Comparison of ENCODE assay signal across 8 mouse cellular contexts in genomic region chr3:106685381-106685780, GRCm38 (mm10). TPM values are rescaled to one million over a fixed set of nuclear protein-coding genes. Genes with fewer than 3 reads are reported as not detected.
DNase-seq lines count a peak whose midpoint lies in the region; ATAC-seq and TF ChIP-seq lines count a peak whose summit lies in the region.

No protein-coding gene starts in this region.

- no peak for TF ChIP-seq CTCF in lung, postnatal 0 days (IDR thresholded peaks at IDR 0.05)
- no peak for TF ChIP-seq CTCF in stomach, postnatal 0 days (IDR thresholded peaks at IDR 0.05; ENCODE audit: low read depth)

- WGBS in lung, postnatal 0 days, result 27% methylated on average over 1 of the region's 1 CpGs
- 27% methylated on average over 1 of the region's 1 CpGs for WGBS in forebrain, embryonic 11.5 days
- WGBS in limb, embryonic 14.5 days, result 43% methylated on average over 1 of the region's 1 CpGs
- 35% methylated on average over 1 of the region's 1 CpGs for WGBS in stomach, postnatal 0 days

- peak overlapping the region; percentile 54 for H3K4me2 ChIP-seq in lung, postnatal 0 days (replicated peaks; ENCODE audit: low read depth, low read length)
- peak overlapping the region; percentile 46; the same call in 1 of the 2 replicates for H3K4me2 ChIP-seq in forebrain, embryonic 11.5 days (ENCODE audit: low read depth, low read length, severe bottlenecking)
- H3K4me2 ChIP-seq in limb, embryonic 14.5 days (replicated peaks; ENCODE audit: low read depth, low read length, severe bottlenecking), result peak overlapping the region; percentile 46
- peak overlapping the region; percentile 61 for H3K4me2 ChIP-seq in stomach, postnatal 0 days (replicated peaks; ENCODE audit: low read depth)

- H3K27ac ChIP-seq in lung, postnatal 0 days (ENCODE audit: low read length), result no peak overlapping the region
- peak overlapping the region; percentile 54; the same call in 1 of the 2 replicates for H3K27ac ChIP-seq in forebrain, embryonic 11.5 days (ENCODE audit: low read depth, low read length)
- no peak overlapping the region for H3K27ac ChIP-seq in limb, embryonic 14.5 days (replicated peaks; ENCODE audit: low read depth, low read length)
- H3K27ac ChIP-seq in stomach, postnatal 0 days (replicated peaks), result no peak overlapping the region

- TF ChIP-seq EP300 in lung, postnatal 0 days (IDR thresholded peaks at IDR 0.05), result no peak
- no peak for TF ChIP-seq EP300 in stomach, postnatal 0 days (optimal IDR thresholded peaks at IDR 0.05)

- DNase-seq in lung, postnatal 0 days (ENCODE audit: low spot score), result peak; percentile 7
- no peak for DNase-seq in lung, postnatal 10 days
- DNase-seq in forebrain, embryonic 11.5 days (ENCODE audit: low spot score), result no peak
- no peak for DNase-seq in limb, embryonic 14.5 days (ENCODE audit: low spot score)
- no peak for DNase-seq in stomach, postnatal 0 days (ENCODE audit: low spot score)
- no peak for DNase-seq in cerebellum, adult 8-10 months
- DNase-seq in right cerebral cortex, adult 18-20 months, result no peak

- H3K36me3 ChIP-seq in lung, postnatal 0 days (ENCODE audit: insufficient read depth, low read length), result no peaks in the 10 kb centered on the region
- H3K36me3 ChIP-seq in forebrain, embryonic 11.5 days (ENCODE audit: control insufficient read depth, insufficient read depth, low read length), result no peaks in the 10 kb centered on the region
- no peaks in the 10 kb centered on the region for H3K36me3 ChIP-seq in limb, embryonic 14.5 days (ENCODE audit: control insufficient read depth, insufficient read depth, low read length)
- no peaks in the 10 kb centered on the region for H3K36me3 ChIP-seq in stomach, postnatal 0 days (ENCODE audit: control insufficient read depth, insufficient read depth, low read length)

- no peak for TF ChIP-seq POLR2A in limb, embryonic 14.5 days (IDR thresholded peaks at IDR 0.05; ENCODE audit: borderline replicate concordance, extremely low read depth, insufficient read depth, insufficient read length)

- H3K4me3 ChIP-seq in lung, postnatal 0 days (ENCODE audit: low read depth, low read length), result peak overlapping the region; percentile 35
- peak overlapping the region; percentile 47 for H3K4me3 ChIP-seq in forebrain, embryonic 11.5 days (ENCODE audit: low read depth, low read length)
- peak overlapping the region; percentile 45 for H3K4me3 ChIP-seq in limb, embryonic 14.5 days (replicated peaks; ENCODE audit: low read length)
- peak overlapping the region; percentile 41 for H3K4me3 ChIP-seq in stomach, postnatal 0 days (ENCODE audit: low read depth, low read length)

- H3K9me3 ChIP-seq in lung, postnatal 0 days (ENCODE audit: low read length), result no peaks in the 10 kb centered on the region
- H3K9me3 ChIP-seq in forebrain, embryonic 11.5 days (ENCODE audit: control insufficient read depth, low read length), result no peaks in the 10 kb centered on the region; the same call in 1 of the 2 replicates
- no peaks in the 10 kb centered on the region for H3K9me3 ChIP-seq in limb, embryonic 14.5 days (ENCODE audit: control insufficient read depth, low read length)
- no peaks in the 10 kb centered on the region for H3K9me3 ChIP-seq in stomach, postnatal 0 days (ENCODE audit: control insufficient read depth, low read length)

- H3K9ac ChIP-seq in lung, postnatal 0 days (replicated peaks; ENCODE audit: low read depth), result no peak overlapping the region
- peak overlapping the region; percentile 66 for H3K9ac ChIP-seq in forebrain, embryonic 11.5 days (ENCODE audit: low read length)
- H3K9ac ChIP-seq in limb, embryonic 14.5 days (ENCODE audit: low read depth, low read length, severe bottlenecking), result peak overlapping the region; percentile 64; the same call in 1 of the 2 replicates
- peak overlapping the region; percentile 64 for H3K9ac ChIP-seq in stomach, postnatal 0 days (ENCODE audit: low read length)

- H3K27me3 ChIP-seq in lung, postnatal 0 days (replicated peaks; ENCODE audit: insufficient read depth, low read length), result no peaks in the 10 kb centered on the region
- no peaks in the 10 kb centered on the region for H3K27me3 ChIP-seq in forebrain, embryonic 11.5 days (ENCODE audit: control insufficient read depth, insufficient read depth, low read length)
- H3K27me3 ChIP-seq in limb, embryonic 14.5 days (ENCODE audit: control insufficient read depth, insufficient read depth, low read length), result no peaks in the 10 kb centered on the region
- no peaks in the 10 kb centered on the region for H3K27me3 ChIP-seq in stomach, postnatal 0 days (ENCODE audit: control insufficient read depth, insufficient read depth, low read length)

- H3K4me1 ChIP-seq in lung, postnatal 0 days (ENCODE audit: insufficient read depth, low read depth, low read length), result no peaks in the 10 kb centered on the region
- H3K4me1 ChIP-seq in forebrain, embryonic 11.5 days (replicated peaks; ENCODE audit: control insufficient read depth, insufficient read depth, low read length), result no peaks in the 10 kb centered on the region
- no peaks in the 10 kb centered on the region for H3K4me1 ChIP-seq in limb, embryonic 14.5 days (ENCODE audit: control insufficient read depth, insufficient read depth, low read length)
- H3K4me1 ChIP-seq in stomach, postnatal 0 days (replicated peaks; ENCODE audit: control insufficient read depth, insufficient read depth), result no peaks in the 10 kb centered on the region

- no peak for ATAC-seq in lung, postnatal 0 days
- no peak for ATAC-seq in forebrain, embryonic 11.5 days (replicated peaks; ENCODE audit: low FRiP score)
- ATAC-seq in limb, embryonic 14.5 days (ENCODE audit: low FRiP score, low read depth), result no peak
- ATAC-seq in stomach, postnatal 0 days (ENCODE audit: low FRiP score, low TSS enrichment), result no peak
- ATAC-seq in monocyte, adult 5-6 weeks (replicated peaks; ENCODE audit: insufficient number of reproducible peaks, low FRiP score, low TSS enrichment, poor library complexity, severe bottlenecking), result no peak

RNA-seq across cellular contexts. Expression of gene Lrif1, which starts 0.6 kb away (rescaled TPM):
- 18.8 and 20.6 TPM in 2 replicates for polyA plus RNA-seq in lung, postnatal 0 days (2015; fragmentation: Nextera tagmentation; extraction: Ambion mirVana)
- 15.0 and 17.8 TPM in 2 replicates for polyA plus RNA-seq in forebrain, embryonic 11.5 days (2014; fragmentation: Nextera tagmentation; extraction: Ambion mirVana)
- 9.5 and 12.3 TPM in 2 replicates for polyA plus RNA-seq in limb, embryonic 14.5 days (2012; rRNA removed)
- polyA plus RNA-seq in limb, embryonic 14.5 days (2014; fragmentation: Nextera tagmentation; extraction: Ambion mirVana), result 15.3 and 15.6 TPM in 2 replicates
- polyA plus RNA-seq in stomach, postnatal 0 days (2015; fragmentation: Nextera tagmentation; extraction: Ambion mirVana), result 9.6 and 10.5 TPM in 2 replicates
- total RNA-seq in monocyte, adult 5-6 weeks (2017), result 73.6 to 86.6 TPM (median 79.6 TPM) in 3 replicates
